Mouse (Mus musculus): ENCODE measurements around the gene Atpaf1. TPM values are rescaled to one million over a fixed set of nuclear protein-coding genes. Genes with fewer than 3 reads are reported as not detected.

Gene Atpaf1
- total RNA-seq (2015) (32.1 and 33.7 TPM in 2 replicates), total RNA-seq (2017) (11.5 and 21.2 TPM in 2 replicates)

- peak; percentile 85 for ATAC-seq (replicated peaks; ENCODE audit: poor library complexity)
Measured at GRCm38 (mm10) chr4:115784769-115785510, at the start of gene Atpaf1. Gene Atpaf1 (plus strand): TSS chr4:115784812.

GRCm38 (mm10) chr4:115734867-115735266 is 49.7 kb upstream of the Atpaf1 start:
- ATAC-seq (replicated peaks; ENCODE audit: poor library complexity): no peak

GRCm38 (mm10) chr4:115737551-115738041 is 47.0 kb upstream of the Atpaf1 start, which contains the start of gene Efcab14:
Gene Efcab14 (plus strand): TSS chr4:115737744.
- ATAC-seq (replicated peaks; ENCODE audit: poor library complexity): peak; percentile 89

- ATAC-seq (replicated peaks; ENCODE audit: poor library complexity): no peak
Measured at GRCm38 (mm10) chr4:115738481-115738985, 46.1 kb upstream of the Atpaf1 start.

- no peak for ATAC-seq (replicated peaks; ENCODE audit: poor library complexity)
Measured at GRCm38 (mm10) chr4:115742658-115743057, 42.0 kb upstream of the Atpaf1 start.

- ATAC-seq (replicated peaks; ENCODE audit: poor library complexity): no peak
Measured at GRCm38 (mm10) chr4:115743096-115743495, 41.5 kb upstream of the Atpaf1 start.

- ATAC-seq (replicated peaks; ENCODE audit: poor library complexity): no peak
Measured at GRCm38 (mm10) chr4:115748181-115748580, 36.4 kb upstream of the Atpaf1 start.

GRCm38 (mm10) chr4:115749336-115749735 is 35.3 kb upstream of the Atpaf1 start:
- ATAC-seq (replicated peaks; ENCODE audit: poor library complexity): no peak

- ATAC-seq (replicated peaks; ENCODE audit: poor library complexity): no peak
Measured at GRCm38 (mm10) chr4:115754101-115754500, 30.5 kb upstream of the Atpaf1 start.

GRCm38 (mm10) chr4:115754851-115755250 is 29.8 kb upstream of the Atpaf1 start:
- ATAC-seq (replicated peaks; ENCODE audit: poor library complexity): peak; percentile 54; the same call in 1 of the 2 replicates

- ATAC-seq (replicated peaks; ENCODE audit: poor library complexity): no peak
Measured at GRCm38 (mm10) chr4:115761206-115761605, 23.4 kb upstream of the Atpaf1 start.

GRCm38 (mm10) chr4:115764581-115764980 is 20.0 kb upstream of the Atpaf1 start:
- no peak for ATAC-seq (replicated peaks; ENCODE audit: poor library complexity)

- ATAC-seq (replicated peaks; ENCODE audit: poor library complexity): no peak
Measured at GRCm38 (mm10) chr4:115767647-115768467, 16.8 kb upstream of the Atpaf1 start.

- no peak for ATAC-seq (replicated peaks; ENCODE audit: poor library complexity)
Measured at GRCm38 (mm10) chr4:115775056-115775455, 9.6 kb upstream of the Atpaf1 start.

- ATAC-seq (replicated peaks; ENCODE audit: poor library complexity): peak; percentile 48
Measured at GRCm38 (mm10) chr4:115777627-115778026, 7.0 kb upstream of the Atpaf1 start.

- no peak for ATAC-seq (replicated peaks; ENCODE audit: poor library complexity)
Measured at GRCm38 (mm10) chr4:115780269-115780668, 4.3 kb upstream of the Atpaf1 start.

GRCm38 (mm10) chr4:115780918-115781317 is 3.7 kb upstream of the Atpaf1 start, which contains the start of gene Tex38:
Gene Tex38 (minus strand): TSS chr4:115781018.
- no peak for ATAC-seq (replicated peaks; ENCODE audit: poor library complexity)

- no peak for ATAC-seq (replicated peaks; ENCODE audit: poor library complexity)
Measured at GRCm38 (mm10) chr4:115782026-115782805, 2.4 kb upstream of the Atpaf1 start.

GRCm38 (mm10) chr4:115785511-115786034 is 961 bp downstream of the Atpaf1 start:
- peak; percentile 41 for ATAC-seq (replicated peaks; ENCODE audit: poor library complexity)

GRCm38 (mm10) chr4:115790864-115791263 is 6.3 kb downstream of the Atpaf1 start:
- no peak for ATAC-seq (replicated peaks; ENCODE audit: poor library complexity)

Data from megakaryocyte progenitor cell, adult 5-6 weeks (primary cell).